Mouse (Mus musculus) megakaryocyte-erythroid progenitor cell, adult 5-6 weeks (primary cell): ENCODE results near the gene Olig2. TPM values are rescaled to one million over a fixed set of nuclear protein-coding genes. Genes with fewer than 3 reads are reported as not detected.
"Not testable (repeated sequence)": the region's sequence is repeated elsewhere in the genome, so short reads cannot be mapped to it uniquely, and the experiment has no call there.

ENCODE experiments used
- ATAC-seq: replicated peaks from 2 replicates; pipeline ENCODE4 v1.8.0; 2016; ENCODE audit warnings: mild to moderate bottlenecking, inconsistent platforms; ENCODE audit not compliant: severe bottlenecking, poor library complexity, low FRiP score, low TSS enrichment
- total RNA-seq, 2 experiments: library from RNA; stranded (forward) in 1 of 2; stranded (reverse) in 1 of 2; fragments of 200-1000, 215-1000 nt in 1 of 2; fragments of >200 nt in 1 of 2; fragmentation: Nextera tagmentation in 1 of 2; gene quantifications; 2 replicates each; pipeline ENCODE4 v1.2.3; 2014 to 2017

The Olig2 gene
- total RNA-seq, 2 experiments from 2014 or later, result not detected

DNA sequence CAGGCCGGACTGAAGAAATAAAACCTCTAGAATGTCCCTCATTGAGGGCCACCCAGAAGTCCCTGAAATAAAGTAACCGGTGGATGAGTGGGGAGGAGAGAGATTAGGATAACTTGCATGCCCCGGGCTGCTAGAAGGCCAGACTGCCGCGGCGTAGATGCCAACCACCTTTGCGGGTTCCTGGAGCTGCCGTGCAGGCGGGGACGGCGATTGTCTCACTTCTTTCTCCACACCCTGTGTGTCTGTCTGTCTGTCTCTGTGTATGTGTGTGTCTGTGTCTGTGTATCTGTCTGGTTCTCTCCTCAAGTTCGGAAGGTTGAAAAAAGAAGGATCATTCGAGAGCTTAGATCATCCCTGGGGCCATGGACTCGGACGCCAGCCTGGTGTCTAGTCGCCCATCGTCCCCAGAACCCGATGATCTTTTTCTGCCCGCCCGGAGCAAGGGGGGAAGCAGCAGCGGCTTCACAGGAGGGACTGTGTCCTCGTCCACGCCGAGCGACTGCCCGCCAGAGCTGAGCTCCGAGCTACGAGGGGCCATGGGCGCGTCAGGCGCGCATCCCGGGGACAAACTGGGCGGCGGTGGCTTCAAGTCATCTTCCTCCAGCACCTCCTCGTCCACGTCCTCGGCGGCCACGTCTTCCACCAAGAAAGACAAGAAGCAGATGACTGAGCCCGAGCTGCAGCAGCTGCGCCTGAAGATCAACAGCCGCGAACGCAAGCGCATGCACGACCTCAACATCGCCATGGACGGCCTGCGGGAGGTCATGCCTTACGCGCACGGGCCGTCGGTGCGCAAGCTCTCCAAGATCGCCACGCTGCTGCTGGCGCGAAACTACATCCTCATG is 1.0 kb downstream of the Olig2 start:
- no peak for ATAC-seq

DNA sequence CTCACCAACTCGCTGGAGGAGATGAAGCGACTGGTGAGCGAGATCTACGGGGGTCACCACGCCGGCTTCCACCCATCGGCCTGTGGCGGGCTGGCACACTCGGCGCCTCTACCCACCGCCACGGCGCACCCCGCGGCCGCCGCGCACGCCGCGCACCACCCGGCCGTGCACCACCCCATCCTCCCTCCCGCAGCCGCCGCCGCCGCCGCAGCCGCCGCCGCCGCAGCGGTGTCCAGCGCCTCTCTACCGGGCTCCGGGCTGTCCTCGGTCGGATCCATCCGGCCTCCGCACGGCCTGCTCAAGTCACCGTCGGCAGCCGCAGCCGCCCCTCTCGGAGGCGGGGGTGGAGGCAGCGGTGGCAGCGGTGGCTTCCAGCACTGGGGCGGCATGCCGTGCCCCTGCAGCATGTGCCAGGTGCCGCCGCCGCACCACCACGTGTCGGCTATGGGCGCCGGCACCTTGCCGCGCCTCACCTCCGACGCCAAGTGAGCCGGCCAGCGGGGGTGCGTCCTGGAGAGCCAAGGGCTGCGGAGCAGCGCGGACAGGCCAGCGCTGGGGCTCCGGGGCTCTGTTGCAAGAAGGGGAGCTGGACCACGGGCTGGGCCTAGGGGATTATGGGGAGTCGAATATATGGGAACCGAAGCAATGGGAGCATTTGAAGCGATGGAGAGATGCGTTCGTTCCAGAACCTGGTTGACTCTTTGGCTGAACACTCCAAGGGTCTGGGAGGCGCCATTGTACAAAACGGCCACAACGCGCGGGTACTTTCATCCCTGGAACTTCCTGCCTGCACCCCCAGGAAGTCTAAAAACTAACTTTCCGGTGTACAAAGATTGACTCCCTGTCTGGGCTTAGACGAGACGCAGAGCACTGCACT is 1.9 kb downstream of the Olig2 start:
- no peak for ATAC-seq

DNA sequence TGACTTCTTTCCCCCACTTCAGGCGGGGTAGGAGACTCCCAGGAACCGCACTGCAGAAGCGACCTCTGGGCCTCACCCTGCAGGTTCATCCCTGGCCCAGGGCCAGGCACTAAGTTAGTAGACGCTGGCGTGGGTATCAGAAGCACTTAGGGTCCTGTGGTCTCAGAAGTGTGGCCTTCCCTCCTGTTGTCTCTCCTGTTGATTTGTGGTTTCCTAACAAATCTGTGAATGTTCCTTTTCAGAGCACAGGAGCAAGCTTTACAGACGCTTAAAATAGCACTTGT is 2.4 kb downstream of the Olig2 start:
- no peak for ATAC-seq

DNA sequence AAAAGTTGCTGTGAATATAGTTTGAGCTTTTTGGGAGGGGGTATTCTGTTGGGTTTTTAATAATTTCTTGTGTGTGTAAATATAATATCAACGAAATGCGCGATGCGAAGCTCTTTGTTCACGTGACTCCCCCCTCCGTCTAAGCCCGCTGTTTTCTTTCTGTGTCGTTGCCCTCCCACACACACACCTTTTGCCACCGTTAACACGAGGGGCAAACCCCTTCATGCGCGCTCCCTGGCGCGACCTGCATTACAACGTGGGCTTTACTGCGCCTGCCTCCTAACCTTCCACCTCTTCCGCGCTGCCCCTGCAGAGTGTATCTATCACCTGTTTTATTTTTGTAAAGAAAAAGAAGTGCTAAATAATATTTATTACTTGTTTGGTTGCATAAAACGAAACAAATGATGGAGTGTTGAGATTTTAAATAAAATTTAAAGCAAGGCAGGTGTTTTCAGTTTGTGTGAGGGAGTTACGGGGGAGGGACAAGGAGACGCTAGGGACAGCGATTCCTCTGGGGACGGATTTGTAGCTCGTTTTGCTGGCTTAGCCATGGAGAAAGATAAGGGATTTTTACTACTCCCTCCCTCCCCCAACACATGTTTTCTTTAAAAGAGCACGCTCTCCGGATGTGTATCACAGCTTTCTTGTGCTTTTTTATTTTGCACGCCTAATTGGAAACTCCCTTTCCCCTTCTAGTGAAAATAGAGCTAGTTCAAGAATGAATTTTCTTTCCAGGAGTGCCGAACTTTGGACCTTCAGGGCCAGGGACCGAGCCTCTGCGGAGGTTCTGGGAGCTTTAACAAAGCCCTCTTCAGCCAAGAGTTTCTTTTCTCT is 3.2 kb downstream of the Olig2 start:
- ATAC-seq, result no peak

DNA sequence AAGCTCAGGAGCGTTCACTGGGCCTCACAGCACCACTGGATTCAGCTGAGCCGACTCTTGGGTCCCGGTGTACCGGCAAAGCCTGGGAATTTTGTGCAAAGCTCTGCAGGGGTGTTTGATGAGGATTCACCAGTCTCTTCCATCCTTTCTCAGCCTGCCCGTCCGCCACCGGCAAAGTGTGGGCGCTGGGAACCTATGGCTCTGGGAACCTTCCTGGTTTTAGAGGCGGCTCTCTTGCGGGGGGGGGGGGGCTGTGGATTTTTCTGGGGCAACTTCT is 3.8 kb downstream of the Olig2 start:
- no peak for ATAC-seq

DNA sequence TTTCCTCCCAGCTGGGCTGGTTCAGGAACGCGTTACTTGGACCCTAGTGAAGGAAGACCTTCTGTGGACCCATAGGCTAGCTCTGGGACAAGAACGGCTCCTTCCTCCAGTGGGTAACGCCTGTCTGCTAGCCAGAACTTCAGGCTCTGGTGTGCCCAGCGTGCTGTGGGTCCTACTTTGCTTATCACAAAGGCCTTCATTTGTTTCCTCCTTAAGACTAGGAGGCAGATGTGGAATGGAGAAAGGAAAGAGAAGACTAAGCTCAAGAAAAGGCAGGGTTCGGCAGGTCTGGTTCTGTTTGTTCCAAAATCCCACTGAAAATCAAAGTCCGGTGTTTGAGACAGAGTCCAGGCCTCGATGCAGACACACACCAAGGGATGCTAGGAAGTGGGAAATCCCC is 4.4 kb downstream of the Olig2 start:
- ATAC-seq, result no peak

DNA sequence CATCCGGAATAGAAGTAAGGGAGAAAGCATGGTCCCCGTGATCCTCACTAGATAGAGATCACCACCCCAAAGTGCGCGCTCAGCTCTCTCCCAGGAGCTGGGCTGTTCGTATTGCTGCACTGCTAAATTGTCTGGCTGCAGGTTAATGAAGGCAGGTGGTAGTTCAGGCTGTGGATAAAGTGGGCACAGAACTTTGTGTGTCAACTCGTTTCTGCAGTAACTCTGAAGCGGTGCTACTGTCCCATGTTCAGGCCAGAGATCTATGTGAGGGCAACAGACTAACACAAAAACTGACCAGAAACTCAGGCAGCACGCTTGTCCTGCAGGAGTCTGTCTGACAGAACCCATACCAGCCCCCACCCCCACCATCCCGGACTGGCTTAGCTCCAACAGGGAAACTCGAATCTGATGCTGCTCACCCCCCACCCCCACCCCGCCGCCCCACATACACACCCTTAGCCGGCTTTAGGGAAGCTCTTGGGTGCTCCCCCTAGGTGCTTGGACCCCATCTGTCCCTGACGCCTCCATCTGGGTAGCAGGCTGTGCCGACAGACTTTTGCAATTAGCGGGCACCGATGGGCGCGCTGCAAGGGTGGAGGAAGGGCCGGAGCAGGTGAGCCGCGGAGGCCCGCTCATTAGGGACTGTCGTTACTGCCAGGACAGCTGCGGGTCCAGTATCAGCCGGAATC is 6.7 kb downstream of the Olig2 start:
- ATAC-seq, result no peak

DNA sequence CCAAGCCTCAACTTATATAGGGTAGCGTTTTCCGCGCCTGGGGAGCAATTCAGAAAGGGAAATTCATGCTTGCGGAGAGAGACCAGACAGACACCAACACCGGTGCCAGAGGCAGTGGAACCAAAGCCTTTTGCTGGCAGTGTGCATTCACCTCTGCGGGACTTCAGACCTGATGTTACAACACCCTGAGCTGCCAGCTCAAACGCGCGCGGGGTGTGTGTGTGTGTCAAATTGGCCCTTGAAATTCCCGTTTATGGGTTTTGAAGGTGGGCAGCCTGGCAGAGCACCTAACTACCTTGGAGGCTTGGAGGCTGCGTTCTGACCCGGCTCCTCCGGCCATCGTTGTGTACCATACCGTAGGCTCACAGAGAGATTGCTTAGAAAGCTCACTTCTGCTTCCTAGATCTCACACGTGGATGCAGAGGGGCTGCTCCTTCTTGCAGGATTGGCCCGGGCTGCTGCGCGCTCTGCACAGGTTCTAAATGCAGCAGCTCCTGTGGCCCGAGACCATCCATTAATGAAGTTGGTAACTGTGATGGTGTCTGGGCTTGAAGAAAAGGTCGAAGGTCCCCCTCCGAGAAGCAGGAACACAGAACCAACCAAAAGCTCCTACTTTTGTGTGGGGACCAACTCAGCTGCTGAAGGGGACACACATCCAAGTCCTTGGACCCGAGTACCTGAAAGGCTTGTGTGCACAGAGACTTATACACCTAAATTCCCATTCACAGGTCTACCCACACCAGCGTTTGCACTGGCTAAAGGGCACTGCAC is 7.4 kb downstream of the Olig2 start:
- ATAC-seq, result no peak

DNA sequence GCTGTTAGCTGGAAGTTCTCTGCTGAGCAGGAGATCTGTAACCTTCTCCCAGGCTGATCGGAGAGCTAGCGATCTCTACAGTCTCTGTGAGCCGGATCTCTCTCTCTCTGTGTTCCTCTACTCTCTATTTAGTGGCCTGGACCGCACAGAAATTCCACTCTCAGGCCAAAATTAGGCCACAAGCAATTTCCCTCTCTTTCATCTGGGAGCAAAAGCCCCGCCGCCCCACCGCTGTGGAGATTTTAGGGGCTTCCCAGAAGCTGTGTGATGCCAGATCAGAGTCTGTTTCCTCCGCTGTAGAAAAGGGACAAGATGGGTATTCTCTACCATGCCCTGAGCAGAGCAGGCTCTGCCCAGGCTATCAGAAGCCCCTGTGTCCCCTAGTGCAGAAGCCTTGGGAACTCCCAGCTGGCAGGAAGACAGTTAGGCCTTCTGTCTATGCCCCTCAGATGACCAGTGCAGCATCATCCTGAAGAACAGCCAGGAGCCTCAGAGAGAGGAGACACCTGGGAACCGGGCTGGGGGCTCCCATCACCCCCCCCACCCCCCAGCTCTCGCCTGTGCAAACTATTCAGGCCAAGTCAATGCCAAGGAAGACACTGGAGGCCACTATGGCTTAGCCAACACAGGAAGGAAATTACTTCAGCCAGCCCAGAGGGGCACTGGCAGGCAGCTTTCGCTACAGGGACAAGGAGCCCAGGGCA is 8.1 kb downstream of the Olig2 start:
- ATAC-seq, result no peak

DNA sequence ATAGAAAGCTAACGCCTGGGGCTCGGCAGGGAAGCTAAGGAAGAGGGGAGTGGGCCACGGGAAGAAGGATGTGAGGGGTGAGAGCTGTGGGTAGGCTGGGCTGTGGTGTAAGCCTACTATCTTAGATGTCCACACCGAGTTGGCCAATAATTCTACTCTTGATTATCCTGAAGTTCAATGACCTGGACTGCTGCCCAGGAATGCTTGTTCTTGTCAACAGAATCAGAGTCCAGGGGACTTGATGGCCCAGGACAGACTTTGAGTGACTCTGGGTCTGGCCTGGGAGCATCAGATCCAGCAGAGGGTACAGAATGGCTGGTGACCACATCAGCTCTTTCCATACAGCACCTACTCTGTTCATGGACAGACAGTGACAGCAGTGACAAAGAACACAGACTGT is 13.8 kb downstream of the Olig2 start:
- no peak for ATAC-seq

DNA sequence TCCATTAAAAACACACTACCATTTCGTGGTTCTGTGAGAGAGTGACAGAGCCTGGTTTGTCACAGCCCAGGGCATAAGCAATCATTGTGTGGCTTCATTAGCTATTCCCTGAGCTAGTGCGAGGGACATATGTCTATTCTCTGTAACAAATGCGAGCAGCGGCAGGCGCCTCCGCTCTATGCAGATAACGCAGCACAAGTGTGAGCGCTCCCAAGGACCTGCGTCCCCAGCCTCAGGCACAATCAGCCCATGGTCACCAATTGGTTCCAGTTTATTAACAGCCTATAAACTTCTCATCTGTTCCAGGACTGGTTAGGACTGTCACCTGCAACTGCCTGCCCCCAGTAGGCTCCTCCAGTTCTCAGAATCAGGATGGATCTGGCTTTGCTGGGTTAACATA is 21.0 kb downstream of the Olig2 start:
- no peak for ATAC-seq

DNA sequence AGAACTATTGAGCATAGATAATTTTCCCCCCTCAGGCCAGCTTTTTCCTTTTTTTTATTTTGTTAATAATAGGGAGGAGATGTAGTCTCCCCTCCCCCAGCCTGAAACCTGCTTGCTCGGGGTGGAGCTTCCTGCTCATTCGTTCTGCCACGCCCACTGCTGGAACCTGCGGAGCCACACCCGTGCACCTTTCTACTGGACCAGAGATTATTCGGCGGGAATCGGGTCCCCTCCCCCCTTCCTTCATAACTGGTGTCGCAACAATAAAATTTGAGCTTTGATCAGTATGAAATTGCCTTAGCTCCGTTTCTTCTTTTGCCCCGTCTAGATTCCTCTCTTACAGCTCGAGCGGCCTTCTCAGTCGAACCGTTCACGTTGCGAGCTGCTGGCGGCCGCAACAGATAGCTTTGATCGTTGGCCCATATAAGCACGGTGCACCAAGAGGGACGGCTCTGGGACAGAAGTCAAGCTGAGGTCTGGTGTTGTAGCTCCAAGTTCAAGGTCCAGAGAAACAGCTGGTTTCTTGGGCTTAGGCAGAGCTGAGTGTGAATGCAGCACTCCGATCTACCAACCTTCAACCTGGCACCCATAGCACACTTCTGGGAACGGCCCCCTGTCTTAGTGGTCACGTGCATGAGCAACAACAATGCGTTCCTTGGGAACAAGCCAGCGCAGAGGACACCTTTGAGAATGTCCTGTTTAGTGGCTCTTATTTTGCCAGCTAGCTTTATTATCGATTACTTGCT is 30.3 kb downstream of the Olig2 start:
- ATAC-seq, result not testable (repeated sequence)

DNA sequence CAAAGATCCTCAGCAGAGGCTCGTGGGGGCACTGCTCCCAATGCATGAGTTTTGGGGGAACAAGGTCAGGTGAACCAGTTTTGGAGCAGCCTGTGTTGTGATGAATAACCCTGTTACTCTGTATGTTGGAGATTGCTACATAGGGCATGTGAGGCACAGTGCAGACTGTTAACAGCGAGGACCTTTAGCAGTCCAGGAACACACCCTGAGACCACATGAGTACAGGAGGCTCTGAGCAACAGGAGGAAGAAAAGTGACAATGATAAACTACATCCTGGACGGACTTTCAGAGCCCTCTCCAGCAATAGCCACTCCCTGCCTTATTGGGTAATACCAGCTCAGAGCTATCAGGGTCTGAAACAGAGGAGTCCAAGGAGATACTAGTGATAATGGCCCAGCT is 33.7 kb downstream of the Olig2 start:
- ATAC-seq, result no peak

DNA sequence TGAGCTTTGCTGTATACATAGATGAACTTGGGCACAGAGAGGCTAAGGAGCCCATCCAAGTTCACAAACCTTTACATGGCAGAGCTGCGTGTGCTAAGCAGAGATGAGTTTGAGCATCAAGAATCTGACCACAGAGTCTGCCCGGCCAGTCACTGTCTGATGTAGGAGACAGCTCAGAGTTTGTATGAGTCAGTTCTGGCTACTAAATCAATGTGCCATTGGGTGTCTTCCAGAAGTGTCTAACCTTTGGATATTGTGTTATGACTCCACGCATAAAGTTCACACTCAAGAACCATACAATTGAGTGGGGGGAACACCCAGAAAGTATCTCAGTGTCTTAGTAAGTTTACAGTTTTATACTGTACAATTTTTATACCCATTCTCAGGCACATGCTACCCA is 35.6 kb downstream of the Olig2 start:
- no peak for ATAC-seq

DNA sequence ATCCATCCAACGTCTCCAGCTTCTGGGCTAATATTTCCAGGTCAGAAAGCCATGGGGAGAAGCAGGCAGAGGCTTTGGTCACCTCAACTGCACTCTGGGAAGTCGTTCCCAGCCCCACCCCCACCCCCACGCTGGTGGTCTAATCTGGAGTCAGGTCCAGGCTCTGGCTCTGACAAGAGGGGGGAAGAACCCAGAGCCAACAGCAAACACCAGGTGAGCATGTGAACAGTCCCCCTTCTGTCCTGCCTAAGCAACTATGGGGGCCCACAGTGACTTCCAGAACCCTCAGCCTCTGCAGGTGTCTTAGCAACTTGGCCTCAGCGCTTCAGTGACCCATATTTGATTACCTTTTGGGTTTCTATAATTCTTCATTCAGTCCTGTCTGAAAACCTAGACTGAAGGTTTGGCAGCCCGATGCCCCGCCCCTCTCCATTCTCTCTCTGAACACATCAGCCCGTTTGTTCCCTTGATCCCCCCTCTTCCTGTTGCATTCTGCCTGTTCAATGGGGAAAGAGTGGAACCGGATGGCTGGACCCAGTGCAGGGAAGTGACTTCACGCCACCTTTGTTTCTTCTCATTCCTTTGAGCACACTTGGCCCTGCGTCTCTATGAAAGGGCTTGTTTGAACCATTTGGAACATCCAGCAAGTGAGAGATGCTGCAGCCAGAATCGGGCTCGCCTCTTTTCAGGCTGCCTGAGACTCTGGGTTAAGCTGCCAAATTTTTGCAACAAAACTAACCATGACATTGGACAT is 37.4 kb downstream of the Olig2 start:
- no peak for ATAC-seq

DNA sequence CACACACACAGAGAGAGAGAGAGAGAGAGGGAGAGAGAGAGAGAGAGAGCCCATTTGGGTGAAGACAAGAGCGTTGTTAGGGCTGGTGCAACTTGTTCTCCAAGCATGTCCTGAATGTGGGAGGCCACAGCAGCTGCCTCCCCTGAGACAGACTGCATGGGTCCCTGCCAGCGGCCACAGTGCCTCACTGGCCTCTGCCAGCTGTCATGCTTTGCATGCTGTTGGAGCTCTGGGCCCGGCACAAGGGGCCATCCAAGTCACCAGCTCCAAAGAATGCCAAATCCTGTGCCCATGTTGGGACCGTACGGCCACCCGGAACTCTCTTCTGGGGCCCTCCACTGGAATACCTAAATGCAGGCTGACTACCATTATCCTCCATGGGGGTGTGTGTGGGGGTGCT is 40.7 kb downstream of the Olig2 start:
- ATAC-seq, result no peak
